Mouse (Mus musculus) liver, postnatal 0 days (tissue): Measurements from ENCODE around the gene Hoxc13. TPM values are rescaled to one million over a fixed set of nuclear protein-coding genes. Genes with fewer than 3 reads are reported as not detected.

ENCODE experiments used
- ATAC-seq: fragments of 200-750 bp; cut with Nextera tagmentation; 2 replicates; pipeline ENCODE4 v1.8.0; 2017; ENCODE audit warnings: mild to moderate bottlenecking, moderate library complexity
- DNase-seq: peaks from one replicate; pipeline ENCODE4 v3.0.0-alpha.2; 2016
- H3K27ac ChIP-seq: fragments of 300-500 bp; sonication (generic); 2 replicates; pipeline ENCODE4 v1.5.1; 2014; ENCODE audit warnings: antibody characterized with exemption, moderate library complexity, mild to moderate bottlenecking, low read depth
- H3K27me3 ChIP-seq: fragments of 300-500 bp; sonication (generic); 2 replicates; pipeline ENCODE4 v1.6.1; 2014; ENCODE audit warnings: low read length, control low read depth, mixed read lengths; ENCODE audit not compliant: insufficient read depth
- H3K36me3 ChIP-seq: fragments of 300-500 bp; sonication (generic); replicated peaks from 2 replicates; pipeline ENCODE4 v1.6.1; 2014; ENCODE audit warnings: mild to moderate bottlenecking, control low read depth, low read length, moderate library complexity, mixed read lengths; ENCODE audit not compliant: insufficient read depth
- H3K4me1 ChIP-seq: fragments of 300-500 bp; sonication (generic); 2 replicates; pipeline ENCODE4 v1.6.1; 2014; ENCODE audit warnings: antibody characterized with exemption, mild to moderate bottlenecking, control low read depth; ENCODE audit not compliant: insufficient read depth
- H3K4me2 ChIP-seq: fragments of 300-500 bp; sonication (generic); 2 replicates; pipeline ENCODE4 v1.6.1; 2014; ENCODE audit warnings: low read depth, mild to moderate bottlenecking, low read length, moderate library complexity, mixed read lengths
- H3K4me3 ChIP-seq: fragments of 300-500 bp; sonication (generic); 2 replicates; pipeline ENCODE4 v1.5.1; 2014; ENCODE audit warnings: low read depth, low read length
- H3K9ac ChIP-seq: fragments of 300-500 bp; sonication (generic); replicated peaks from 2 replicates; pipeline ENCODE4 v1.6.1; 2014; ENCODE audit warnings: mild to moderate bottlenecking, moderate library complexity
- H3K9me3 ChIP-seq: fragments of 300-500 bp; sonication (generic); 2 replicates; pipeline ENCODE4 v1.6.1; 2016; ENCODE audit warnings: mild to moderate bottlenecking, control low read depth, low read length, mixed read lengths
- CTCF ChIP-seq: sonication (generic); IDR thresholded peaks from 2 replicates; pipeline ENCODE4 v1.5.1; 2016; ENCODE audit warnings: antibody characterized with exemption, low read depth
- EP300 ChIP-seq: IDR thresholded peaks from 2 replicates; pipeline ENCODE4 v1.6.1; 2016; ENCODE audit warnings: antibody characterized with exemption, low read depth, mild to moderate bottlenecking
- WGBS: fragments of 180-500 bp; shearing (Covaris S2); extraction: QIAGEN DNeasy Blood & Tissue Kit; methylation state at CpG from one replicate; pipeline ENCODE4 v1.1.7; 2014; ENCODE audit not compliant: insufficient replicate concordance; 5-methylcytosine and 5-hydroxymethylcytosine counted together
- polyA plus RNA-seq: library from polyadenylated mRNA; unstranded; fragments of >200 nt; fragmentation: Nextera tagmentation; extraction: Ambion mirVana; gene quantifications from 2 replicates; pipeline ENCODE4 v1.2.1, GENCODE M21; 2015

Gene Hoxc13
- not detected in 2 replicates for polyA plus RNA-seq

DNA sequence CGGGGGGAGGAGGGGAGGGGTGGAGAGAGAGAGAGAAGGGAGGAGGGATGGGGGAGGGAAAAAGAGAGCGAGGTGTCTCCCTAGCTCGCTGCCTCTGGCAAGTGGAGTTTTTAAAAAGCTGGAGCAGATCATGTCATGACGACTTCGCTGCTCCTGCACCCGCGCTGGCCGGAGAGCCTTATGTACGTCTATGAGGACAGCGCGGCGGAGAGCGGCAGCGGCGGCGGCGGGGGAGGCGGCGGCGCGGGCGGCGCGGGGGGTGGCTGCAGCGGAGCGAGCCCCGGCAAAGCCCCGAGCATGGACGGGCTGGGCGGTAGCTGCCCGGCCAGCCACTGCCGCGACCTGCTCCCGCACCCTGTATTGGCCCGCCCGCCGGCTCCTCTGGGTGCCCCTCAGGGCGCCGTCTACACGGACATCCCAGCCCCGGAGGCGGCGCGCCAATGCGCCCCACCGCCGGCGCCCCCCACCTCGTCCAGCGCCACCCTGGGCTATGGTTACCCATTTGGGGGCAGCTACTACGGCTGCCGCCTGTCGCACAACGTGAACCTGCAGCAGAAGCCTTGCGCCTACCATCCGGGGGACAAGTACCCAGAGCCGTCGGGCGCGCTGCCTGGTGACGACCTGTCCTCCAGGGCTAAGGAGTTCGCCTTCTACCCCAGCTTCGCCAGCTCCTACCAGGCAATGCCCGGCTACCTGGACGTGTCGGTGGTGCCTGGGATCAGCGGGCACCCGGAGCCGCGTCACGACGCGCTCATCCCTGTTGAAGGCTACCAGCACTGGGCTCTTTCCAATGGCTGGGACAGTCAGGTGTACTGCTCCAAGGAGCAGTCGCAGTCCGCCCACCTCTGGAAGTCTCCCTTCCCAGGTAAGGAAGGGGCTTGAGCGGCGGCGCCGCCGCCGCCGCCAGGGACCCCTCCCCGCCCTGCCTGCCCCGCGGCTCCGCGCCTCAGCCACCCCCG is at the start of gene Hoxc13:
Hoxc13 (plus strand) TSS at position 51 of the 959 bp plus-strand sequence.
- Histone ChIP-seq H3K4me3 (no peak within 1 kb of the TSS), H3K4me2 (no peak within 1 kb of the TSS), H3K9me3 (no peaks in the 10 kb centered on the region), H3K4me1 (no peaks in the 10 kb centered on the region), H3K36me3 (no peaks in the 10 kb centered on the region), H3K27me3 (peaks cover 87% of the 10 kb centered on the region), H3K9ac (no peak within 1 kb of the TSS), H3K27ac (no peak within 1 kb of the TSS)
- TF ChIP-seq EP300 = no peak
- TF ChIP-seq CTCF = no peak
- DNase-seq (no peak), ATAC-seq (no peak)
- 2% methylated on average over 62 of the region's 88 CpGs for WGBS

DNA sequence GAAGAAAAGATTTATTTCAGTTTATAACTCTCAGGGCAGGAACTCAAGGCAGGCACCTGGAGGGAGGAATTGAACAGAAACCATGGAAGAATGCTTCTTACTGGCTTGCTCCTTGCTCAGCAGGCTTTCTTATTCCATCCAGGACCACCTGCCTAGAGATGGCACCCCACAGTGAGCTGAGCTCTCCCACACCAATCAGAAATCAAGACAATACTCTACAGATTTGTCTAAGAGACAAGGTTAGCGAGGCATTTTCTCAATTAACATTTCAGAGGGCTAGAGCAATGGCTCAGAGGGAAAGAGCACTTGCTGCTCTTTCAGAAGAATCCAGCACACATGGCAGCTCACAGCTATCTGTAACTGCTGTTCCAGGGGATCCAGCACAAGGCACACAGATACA is 35.1 kb upstream of the Hoxc13 start:
- Histone ChIP-seq H3K9me3 (no peaks in the 10 kb centered on the region), H3K4me2 (no peak overlapping the region), H3K4me1 (no peaks in the 10 kb centered on the region), H3K4me3 (no peak overlapping the region), H3K27me3 (0 out of 2 replicates have a peak, but pooled peaks cover 3% of the 10 kb centered on the region), H3K27ac (no peak overlapping the region), H3K9ac (no peak overlapping the region), H3K36me3 (no peaks in the 10 kb centered on the region)
- ATAC-seq (no peak), DNase-seq (no peak)
- TF ChIP-seq EP300 (no peak), CTCF (no peak)
- WGBS = 26% methylated on average over 1 of the region's 1 CpGs

DNA sequence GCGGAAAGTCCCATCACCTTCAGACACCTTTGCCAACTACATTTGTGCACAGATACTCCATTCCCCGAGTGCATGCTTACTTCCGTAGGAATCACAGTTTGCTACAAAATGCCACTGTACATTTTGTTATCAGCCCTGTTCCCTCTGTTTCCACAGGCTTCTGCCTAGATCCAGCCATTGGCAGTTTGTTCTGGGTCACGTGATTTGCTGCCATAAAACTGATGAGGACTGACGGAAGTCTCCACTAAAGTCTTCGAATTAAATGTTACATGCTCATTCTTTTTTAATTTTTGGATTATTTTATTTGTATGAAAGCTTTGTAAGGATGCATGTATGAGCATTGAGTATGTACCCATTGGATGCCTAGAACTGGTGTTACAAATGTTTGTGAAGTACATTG is 25.8 kb upstream of the Hoxc13 start:
- H3K27me3 ChIP-seq = peaks cover 18% of the 10 kb centered on the region; the same call in 1 of the 2 replicates
- H3K36me3 ChIP-seq = no peaks in the 10 kb centered on the region
- no peak overlapping the region for H3K4me2 ChIP-seq
- no peak for ATAC-seq
- H3K9me3 ChIP-seq = no peaks in the 10 kb centered on the region
- H3K4me3 ChIP-seq = no peak overlapping the region
- WGBS = 72% methylated on average over 6 of the region's 6 CpGs
- no peaks in the 10 kb centered on the region for H3K4me1 ChIP-seq
- no peak for TF ChIP-seq CTCF
- TF ChIP-seq EP300 = no peak
- no peak overlapping the region for H3K9ac ChIP-seq
- no peak for DNase-seq
- H3K27ac ChIP-seq = no peak overlapping the region

DNA sequence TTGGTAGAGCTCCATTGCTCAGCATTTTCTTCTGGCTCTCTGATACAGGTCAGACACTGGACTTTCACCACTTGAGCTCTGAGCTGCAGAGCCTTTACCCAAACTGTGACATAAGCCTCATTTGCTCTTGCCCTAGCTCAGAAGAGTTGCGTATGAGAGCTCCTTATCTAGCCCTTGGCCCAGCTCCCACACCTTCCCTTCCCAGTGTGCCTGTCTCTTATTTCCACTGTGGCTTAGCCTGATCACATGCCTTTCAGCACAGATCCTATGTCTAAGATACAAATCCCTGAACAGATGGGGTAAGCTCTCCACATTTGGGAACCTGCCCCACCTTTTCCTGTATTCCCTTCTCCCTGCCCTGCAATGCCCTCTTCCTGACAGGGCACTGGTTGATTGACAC is 16.0 kb upstream of the Hoxc13 start:
- no peak for TF ChIP-seq EP300
- no peak for TF ChIP-seq CTCF
- Histone ChIP-seq H3K9me3 (no peaks in the 10 kb centered on the region), H3K27me3 (peaks cover 45% of the 10 kb centered on the region), H3K4me2 (no peak overlapping the region), H3K4me1 (no peaks in the 10 kb centered on the region), H3K27ac (no peak overlapping the region), H3K4me3 (no peak overlapping the region), H3K36me3 (no peaks in the 10 kb centered on the region), H3K9ac (no peak overlapping the region)
- WGBS = 30% methylated on average over 1 of the region's 1 CpGs
- DNase-seq (no peak), ATAC-seq (no peak)

DNA sequence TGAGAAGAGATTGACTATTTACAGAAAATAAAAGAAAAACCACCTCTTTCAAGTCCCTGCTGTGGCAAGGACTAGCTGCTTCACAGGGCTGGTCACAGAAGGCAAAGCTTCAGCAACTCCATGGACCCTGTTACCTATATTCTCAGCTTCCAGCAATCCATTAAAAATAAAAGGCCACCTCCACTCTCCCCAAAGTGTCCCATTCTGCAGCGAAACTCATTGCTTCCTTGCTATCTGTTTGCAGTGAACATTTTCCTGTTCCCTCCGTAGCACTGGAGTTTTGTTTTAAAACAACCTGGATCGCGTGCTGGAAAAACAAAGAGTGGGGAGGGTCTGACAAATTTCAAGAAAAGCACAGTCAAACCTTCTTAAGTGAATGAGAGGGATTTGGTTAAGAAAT is 11.4 kb upstream of the Hoxc13 start:
- Histone ChIP-seq H3K4me3 (no peak overlapping the region), H3K36me3 (no peaks in the 10 kb centered on the region), H3K9me3 (no peaks in the 10 kb centered on the region), H3K9ac (no peak overlapping the region), H3K4me2 (no peak overlapping the region), H3K4me1 (no peaks in the 10 kb centered on the region), H3K27me3 (peaks cover 72% of the 10 kb centered on the region), H3K27ac (no peak overlapping the region)
- WGBS = under 1% methylated on average over 4 of the region's 4 CpGs
- ATAC-seq = no peak
- DNase-seq = no peak
- TF ChIP-seq EP300 = no peak
- no peak for TF ChIP-seq CTCF

DNA sequence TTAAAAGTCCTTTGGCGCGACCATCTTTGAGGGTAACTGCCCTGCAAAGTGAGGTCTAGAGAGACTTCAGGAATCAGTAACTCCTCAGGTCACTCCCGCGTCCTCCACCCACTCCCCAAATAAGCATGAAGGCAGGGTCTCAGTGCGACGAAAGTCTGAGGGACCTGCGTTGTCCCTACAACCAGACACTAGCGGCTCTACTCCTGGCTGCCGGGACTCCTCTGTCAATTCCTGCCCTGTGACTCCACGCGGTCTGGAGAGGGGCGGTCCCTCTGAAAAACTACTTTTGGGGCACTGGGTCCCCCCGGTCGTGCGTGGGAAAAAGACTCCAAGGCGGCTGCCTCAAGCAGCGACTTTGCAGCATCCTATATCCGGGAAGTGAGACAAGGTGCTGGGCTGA is 10.9 kb upstream of the Hoxc13 start:
- Histone ChIP-seq H3K4me3 (no peak overlapping the region), H3K4me1 (no peaks in the 10 kb centered on the region), H3K4me2 (no peak overlapping the region), H3K27me3 (peaks cover 77% of the 10 kb centered on the region), H3K27ac (no peak overlapping the region), H3K36me3 (no peaks in the 10 kb centered on the region), H3K9ac (no peak overlapping the region), H3K9me3 (no peaks in the 10 kb centered on the region)
- WGBS = under 1% methylated on average over 18 of the region's 18 CpGs
- TF ChIP-seq EP300 = no peak
- no peak for TF ChIP-seq CTCF
- ATAC-seq = no peak
- DNase-seq = no peak
